Mouse (Mus musculus) lung, adult 2 months (tissue): ENCODE results near the gene Mrpl53. TPM values are rescaled to one million over a fixed set of nuclear protein-coding genes. Genes with fewer than 3 reads are reported as not detected.

Source experiments
- DNase-seq: peaks from one replicate; pipeline ENCODE4 v3.0.0; 2022
- H3K4me1 ChIP-seq: fragments of 200-500 bp; 2 replicates; pipeline ENCODE4 v1.6.1; 2011; ENCODE audit warnings: low read length; ENCODE audit not compliant: control insufficient read depth, insufficient read depth
- H3K4me3 ChIP-seq: fragments of 200-500 bp; replicated peaks from 2 replicates; pipeline ENCODE3; 2011; ENCODE audit warnings: low read depth, mild to moderate bottlenecking, control low read depth, low read length; ENCODE audit errors: extremely low read depth
- CTCF ChIP-seq: fragments of 200-500 bp; IDR thresholded peaks from 2 replicates; pipeline ENCODE4 v1.5.1; 2011; ENCODE audit warnings: mild to moderate bottlenecking, low read length, control low read depth; ENCODE audit not compliant: insufficient read depth
- POLR2A ChIP-seq: fragments of 200-500 bp; IDR thresholded peaks from 2 replicates; pipeline ENCODE4 v1.6.1; 2011; ENCODE audit warnings: low read depth, mild to moderate bottlenecking, control low read depth, low read length, borderline replicate concordance; ENCODE audit errors: extremely low read depth
- WGBS: fragments of 180-500 bp; shearing (Covaris S2); methylation state at CpG from one replicate; pipeline ENCODE4 v1.1.7; 2018; 5-methylcytosine and 5-hydroxymethylcytosine counted together
- polyA plus RNA-seq: library from polyadenylated mRNA; depleted of rRNA; stranded (reverse); fragments of >200 nt; gene quantifications from 2 replicates; pipeline ENCODE4 v1.2.3, GENCODE M21; 2012

The Mrpl53 gene
- polyA plus RNA-seq, 1 experiment = 60.3 TPM

GRCm38 (mm10) chr6:83120930-83121862 lies 12.4 kb downstream of the Mrpl53 start, which contains the start of gene Wbp1:
TSS of gene Wbp1 (minus strand) at chr6:83121559.
- Histone ChIP-seq H3K4me1 (peaks cover 11% of the 10 kb centered on the region), H3K4me3 (peak within 1 kb of the TSS; percentile 70)
- peak; percentile 90 for DNase-seq
- WGBS = under 1% methylated on average over 37 of the region's 38 CpGs
- TF ChIP-seq POLR2A (peak; percentile 75; the same call in 1 of the 2 replicates), CTCF (no peak)

GRCm38 (mm10) chr6:83121863-83122710 lies 13.2 kb downstream of the Mrpl53 start:
- H3K4me1 ChIP-seq = peaks cover 11% of the 10 kb centered on the region
- DNase-seq = no peak
- WGBS = 3% methylated on average over 51 of the region's 52 CpGs
- peak overlapping the region; percentile 61 for H3K4me3 ChIP-seq
- no peak for TF ChIP-seq POLR2A
- TF ChIP-seq CTCF = no peak

DNA sequence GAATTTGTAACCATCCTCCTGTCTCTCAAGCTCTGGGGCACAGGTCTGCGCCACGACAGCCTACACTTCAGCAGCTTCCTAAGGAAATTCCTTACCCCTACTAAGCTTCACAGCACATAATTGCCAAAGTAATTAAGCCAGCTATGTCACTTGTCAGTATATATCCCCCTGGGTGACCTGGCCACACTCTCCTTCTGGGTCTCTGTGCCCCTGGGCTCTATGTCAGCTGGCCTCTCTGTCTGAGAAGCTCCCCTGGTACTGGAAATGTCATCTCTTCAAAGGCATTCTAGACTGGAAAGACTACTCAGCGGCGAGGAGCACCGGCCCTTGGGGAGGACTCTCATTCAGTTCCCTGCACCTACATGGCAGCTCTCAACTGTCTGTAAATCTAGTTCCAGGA lies 14.1 kb downstream of the Mrpl53 start:
- no peak for DNase-seq
- WGBS = 84% methylated on average over 5 of the region's 5 CpGs
- Histone ChIP-seq H3K4me3 (no peak overlapping the region), H3K4me1 (peaks cover 11% of the 10 kb centered on the region)
- TF ChIP-seq CTCF (no peak), POLR2A (no peak)

GRCm38 (mm10) chr6:83124851-83125312 lies 16.0 kb downstream of the Mrpl53 start:
- TF ChIP-seq POLR2A (peak; percentile 74; the same call in 1 of the 2 replicates), CTCF (no peak)
- peaks cover 11% of the 10 kb centered on the region for H3K4me1 ChIP-seq
- H3K4me3 ChIP-seq = peak overlapping the region; percentile 74
- peak; percentile 90 for DNase-seq
- under 1% methylated on average over 30 of the region's 30 CpGs for WGBS

- Histone ChIP-seq H3K4me1 (peaks cover 11% of the 10 kb centered on the region), H3K4me3 (peak within 1 kb of the TSS; percentile 74)
- TF ChIP-seq CTCF (no peak), POLR2A (no peak)
- DNase-seq = no peak
- 27% methylated on average over 5 of the region's 5 CpGs for WGBS
Observed at GRCm38 (mm10) chr6:83125331-83125730, 16.5 kb downstream of the Mrpl53 start, which contains the start of gene Ino80b. TSS of gene Ino80b (minus strand) at chr6:83125431.

GRCm38 (mm10) chr6:83127419-83127818 lies 18.6 kb downstream of the Mrpl53 start:
- WGBS = 91% methylated on average over 5 of the region's 5 CpGs
- no peak for DNase-seq
- Histone ChIP-seq H3K4me3 (no peak overlapping the region), H3K4me1 (peaks cover 4% of the 10 kb centered on the region)
- TF ChIP-seq CTCF = no peak

GRCm38 (mm10) chr6:83131469-83132034 lies 22.7 kb downstream of the Mrpl53 start:
- DNase-seq = peak; percentile 56
- 32% methylated on average over 6 of the region's 6 CpGs for WGBS
- TF ChIP-seq CTCF (no peak), POLR2A (0 out of 2 replicates have a peak, but pooled peaks have one; percentile 10)
- Histone ChIP-seq H3K4me3 (no peak overlapping the region), H3K4me1 (peaks cover 1% of the 10 kb centered on the region; the same call in 1 of the 2 replicates)

DNA sequence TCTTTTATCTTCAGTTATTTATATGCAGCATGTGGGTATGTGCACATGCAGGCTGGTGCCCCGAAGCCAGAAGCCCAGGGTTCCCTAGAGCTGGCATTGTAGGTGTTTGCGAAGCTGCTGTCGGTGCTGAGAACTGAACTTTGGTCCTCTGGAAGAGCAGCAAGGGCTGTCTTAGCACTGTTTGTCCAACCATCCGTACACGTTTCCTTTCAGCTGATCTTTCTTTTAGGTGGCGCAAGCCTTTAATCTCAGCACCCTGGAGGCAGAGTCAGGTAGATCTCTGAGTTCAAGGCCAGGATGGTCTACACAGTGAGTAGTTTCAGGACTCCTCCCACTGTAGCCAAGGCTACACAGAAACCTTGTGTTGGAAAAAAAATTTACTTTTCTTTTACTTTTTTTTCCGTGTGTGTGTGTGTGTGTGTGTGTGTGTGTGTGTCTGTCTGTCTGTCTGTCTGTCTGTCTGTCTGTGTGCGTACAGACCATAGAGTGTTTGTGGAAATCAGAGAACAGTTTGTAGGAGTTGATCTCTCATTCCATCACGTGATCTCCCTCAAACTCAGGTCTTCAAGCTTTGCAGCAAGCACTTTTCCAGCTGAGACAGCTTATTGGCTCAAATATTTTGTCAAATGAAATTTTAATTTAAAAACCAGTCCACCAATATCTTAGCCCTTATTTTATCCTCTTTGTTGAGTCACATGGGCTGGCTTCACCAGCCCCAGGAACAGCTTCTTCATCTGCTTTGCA lies 23.5 kb downstream of the Mrpl53 start:
- Histone ChIP-seq H3K4me1 (peaks cover 2% of the 10 kb centered on the region; the same call in 1 of the 2 replicates), H3K4me3 (no peak overlapping the region)
- no peak for TF ChIP-seq CTCF
- TF ChIP-seq POLR2A = no peak
- DNase-seq = no peak
- WGBS = 65% methylated on average over 9 of the region's 9 CpGs

DNA sequence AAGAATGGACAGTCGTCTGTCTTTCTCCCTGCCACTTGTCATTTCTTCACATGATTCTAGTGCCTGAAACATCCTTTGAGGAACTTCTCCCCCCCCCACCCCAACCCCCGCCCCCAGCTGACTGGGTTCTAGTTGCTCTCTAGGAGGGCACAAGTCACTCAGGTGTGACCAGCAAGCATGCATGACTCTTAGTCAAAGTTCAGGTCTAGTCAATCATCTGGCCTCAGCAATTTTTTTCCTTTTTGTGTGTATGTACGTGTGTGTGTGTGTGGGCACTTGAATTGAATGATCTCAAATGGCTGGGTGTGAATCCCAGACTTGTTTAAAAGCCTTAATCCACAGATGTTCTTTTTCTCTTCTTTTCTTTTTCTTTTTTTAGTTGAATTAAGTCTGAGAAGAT lies 25.4 kb downstream of the Mrpl53 start:
- Histone ChIP-seq H3K4me1 (peaks cover 9% of the 10 kb centered on the region), H3K4me3 (no peak overlapping the region)
- no peak for DNase-seq
- no peak for TF ChIP-seq CTCF
- TF ChIP-seq POLR2A = no peak
- WGBS = 63% methylated on average over 3 of the region's 3 CpGs
